Mouse (Mus musculus) adrenal gland, adult 18-20 months (tissue): Measurements from ENCODE around the gene Plcb1. TPM values are rescaled to one million over a fixed set of nuclear protein-coding genes. Genes with fewer than 3 reads are reported as not detected.
"Not testable (repeated sequence)": the region's sequence is repeated elsewhere in the genome, so short reads cannot be mapped to it uniquely, and the experiment has no call there.

ENCODE experiments used
- DNase-seq, 2 experiments: peaks; one replicate each; pipeline ENCODE4 v3.0.0; 2021 to 2022; ENCODE audit warnings: low spot score in 2 of 2
- total RNA-seq, 2 experiments: library from RNA; stranded (reverse); gene quantifications; 1 replicate in 1 of 2; 2 replicates in 1 of 2; pipeline ENCODE4 v1.2.3; 2021

The Plcb1 gene
- total RNA-seq, 2 experiments from 2014 or later, result 51.4 to 88.0 TPM

- DNase-seq, result no peak
Measured at GRCm38 (mm10) chr2:134952088-134952487, 166.2 kb downstream of the Plcb1 start.

- no peak for DNase-seq
Measured at GRCm38 (mm10) chr2:134956436-134956835, 170.6 kb downstream of the Plcb1 start.

GRCm38 (mm10) chr2:134966131-134966530 is 180.3 kb downstream of the Plcb1 start:
- DNase-seq, result no peak

GRCm38 (mm10) chr2:134968380-134968779 is 182.5 kb downstream of the Plcb1 start:
- no peak for DNase-seq

- DNase-seq, result no peak
Measured at GRCm38 (mm10) chr2:134972376-134972775, 186.5 kb downstream of the Plcb1 start.

- DNase-seq, result no peak
Measured at GRCm38 (mm10) chr2:134974711-134975110, 188.8 kb downstream of the Plcb1 start.

GRCm38 (mm10) chr2:134976796-134977330 is 191.0 kb downstream of the Plcb1 start:
- DNase-seq, result no peak

GRCm38 (mm10) chr2:134977641-134978040 is 191.8 kb downstream of the Plcb1 start:
- DNase-seq, result no peak

- DNase-seq, result no peak
Measured at GRCm38 (mm10) chr2:134981394-134981793, 195.5 kb downstream of the Plcb1 start.

- no peak for DNase-seq
Measured at GRCm38 (mm10) chr2:134984884-134985283, 199.0 kb downstream of the Plcb1 start.

- DNase-seq, result no peak
Measured at GRCm38 (mm10) chr2:134987978-134988377, 202.1 kb downstream of the Plcb1 start.

GRCm38 (mm10) chr2:134989650-134990292 is 203.9 kb downstream of the Plcb1 start:
- DNase-seq, result no peak

GRCm38 (mm10) chr2:135007134-135007533 is 221.3 kb downstream of the Plcb1 start:
- peak in 1 of 2 experiments; percentile 35 for DNase-seq

GRCm38 (mm10) chr2:135007885-135008284 is 222.0 kb downstream of the Plcb1 start:
- DNase-seq, result not testable (repeated sequence)

GRCm38 (mm10) chr2:135010371-135010770 is 224.5 kb downstream of the Plcb1 start:
- DNase-seq, result no peak

GRCm38 (mm10) chr2:135015501-135015900 is 229.6 kb downstream of the Plcb1 start:
- no peak for DNase-seq

GRCm38 (mm10) chr2:135018275-135018674 is 232.4 kb downstream of the Plcb1 start:
- DNase-seq, result no peak

- DNase-seq, result no peak
Measured at GRCm38 (mm10) chr2:135018708-135019107, 232.8 kb downstream of the Plcb1 start.

- no peak for DNase-seq
Measured at GRCm38 (mm10) chr2:135019588-135019987, 233.7 kb downstream of the Plcb1 start.

GRCm38 (mm10) chr2:135029288-135029687 is 243.4 kb downstream of the Plcb1 start:
- no peak for DNase-seq

GRCm38 (mm10) chr2:135029700-135030099 is 243.8 kb downstream of the Plcb1 start:
- DNase-seq, result no peak

- no peak for DNase-seq
Measured at GRCm38 (mm10) chr2:135035640-135036260, 249.9 kb downstream of the Plcb1 start.

- no peak for DNase-seq
Measured at GRCm38 (mm10) chr2:135048791-135049190, 262.9 kb downstream of the Plcb1 start.
